Mouse (Mus musculus) liver, embryonic 14.5 days (tissue): Measurements from ENCODE around the gene Rnf39.

Experiments
- CTCF ChIP-seq: IDR thresholded peaks from 2 replicates; pipeline ENCODE4 v1.5.1; 2016; ENCODE audit warnings: antibody characterized with exemption, low read depth, control low read depth
- EP300 ChIP-seq: IDR thresholded peaks from 2 replicates; pipeline ENCODE4 v1.6.1; 2016; ENCODE audit warnings: antibody characterized with exemption, low read depth

DNA sequence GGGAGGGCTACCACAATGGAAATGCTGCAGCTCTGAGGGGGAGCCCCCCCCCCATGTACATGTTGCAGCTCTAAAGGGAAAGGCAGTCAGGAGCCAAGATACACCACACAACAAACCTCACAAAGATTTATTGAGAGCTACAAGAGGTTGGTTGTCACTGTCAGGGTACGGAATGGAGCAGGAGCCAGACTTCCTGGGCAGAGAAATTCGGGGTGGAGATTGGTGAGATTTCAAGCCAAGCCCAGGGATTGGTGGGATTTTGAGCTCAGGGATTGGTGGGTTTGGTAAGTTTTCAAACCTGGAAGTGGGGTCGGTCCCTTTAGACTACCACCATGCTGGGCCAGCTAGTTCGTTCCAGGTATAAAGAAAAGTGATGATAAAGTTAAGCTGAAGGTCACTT, 19.2 kb upstream of the Rnf39 start:
- no peak for TF ChIP-seq EP300
- TF ChIP-seq CTCF, result no peak
